Mouse (Mus musculus): Measurements from ENCODE around the gene Ercc4.
"Not testable (repeated sequence)": the region's sequence is repeated elsewhere in the genome, so short reads cannot be mapped to it uniquely, and the experiment has no call there.

Gene Ercc4

GRCm38 (mm10) chr16:13109156-13109989 lies at the start of gene Ercc4:
Ercc4 (plus strand) TSS chr16:13109684.
- peak; percentile 95 for ATAC-seq (ENCODE audit: low TSS enrichment)

DNA sequence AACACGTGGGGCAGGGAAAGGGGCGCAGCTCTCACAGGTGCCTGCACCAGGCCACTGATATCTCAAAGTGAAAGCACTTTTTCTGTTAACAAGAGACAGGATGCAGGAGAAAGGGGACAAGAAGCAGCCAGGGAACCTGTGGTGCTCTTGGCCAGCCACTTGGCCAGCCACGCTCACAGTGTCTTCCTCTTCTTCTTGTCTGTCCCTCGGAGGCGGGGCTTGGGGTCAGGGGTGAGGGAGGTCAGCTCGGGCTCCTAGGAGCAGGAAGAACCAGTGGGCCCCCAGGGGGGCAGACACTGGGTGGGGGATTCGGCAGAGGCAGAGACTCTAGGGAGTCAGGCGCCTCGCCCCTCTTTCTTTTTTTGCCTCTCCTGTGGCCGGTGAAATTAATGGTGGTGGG lies 48.4 kb upstream of the Ercc4 start:
- no peak for ATAC-seq (ENCODE audit: low TSS enrichment)

GRCm38 (mm10) chr16:13074176-13074575 lies 35.3 kb upstream of the Ercc4 start:
- ATAC-seq (ENCODE audit: low TSS enrichment) = no peak

DNA sequence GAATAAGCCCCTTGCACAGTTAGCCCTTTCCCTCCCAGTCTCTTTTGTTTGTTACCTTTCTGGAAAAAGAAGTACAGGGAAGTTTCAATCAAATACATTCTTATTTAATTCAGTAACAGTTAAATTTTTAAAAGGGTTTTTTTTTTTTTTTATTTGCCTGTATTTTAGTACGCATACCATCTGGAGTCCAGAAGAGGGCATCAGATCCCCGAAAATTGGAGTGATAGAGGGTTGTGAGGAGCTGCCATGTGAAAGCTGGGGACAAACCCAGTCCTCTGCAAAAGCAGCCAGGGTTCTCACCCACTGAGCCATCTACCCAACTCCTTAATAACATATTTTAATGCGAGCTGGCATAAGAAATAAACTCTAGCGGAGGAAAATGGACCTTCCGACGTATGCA lies 29.3 kb upstream of the Ercc4 start:
- ATAC-seq (ENCODE audit: low TSS enrichment) = peak; percentile 44; the same call in 1 of the 2 replicates

GRCm38 (mm10) chr16:13083155-13083798 lies 26.2 kb upstream of the Ercc4 start:
- no peak for ATAC-seq (ENCODE audit: low TSS enrichment)

GRCm38 (mm10) chr16:13108356-13108755 lies 1.1 kb upstream of the Ercc4 start:
- no peak for ATAC-seq (ENCODE audit: low TSS enrichment)

DNA sequence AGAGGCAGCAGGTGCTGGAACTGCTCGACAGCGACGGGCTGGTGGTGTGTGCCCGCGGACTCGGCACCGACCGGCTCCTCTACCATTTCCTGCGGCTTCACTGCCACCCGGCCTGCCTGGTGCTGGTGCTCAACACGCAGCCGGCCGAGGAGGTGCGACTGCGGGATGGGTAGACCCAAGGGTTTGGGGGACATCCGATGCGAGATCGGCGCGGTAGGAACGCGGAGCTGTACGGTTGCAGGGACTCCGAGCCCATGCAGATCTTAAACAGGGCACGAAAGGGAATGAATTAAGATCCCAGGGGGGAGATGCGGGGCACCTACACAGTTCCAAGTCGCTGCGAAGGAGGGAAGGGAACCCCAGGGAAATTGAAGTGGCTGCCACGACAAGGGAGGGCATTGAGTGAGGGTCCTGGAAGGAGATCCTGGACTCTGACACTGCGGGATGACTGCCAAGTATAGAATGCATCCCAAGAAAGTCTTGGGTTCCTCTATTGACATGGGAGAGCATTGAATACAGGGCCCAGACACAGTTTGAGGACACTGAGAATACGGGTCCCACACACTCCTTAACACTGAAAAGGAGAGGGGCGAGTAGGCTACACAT lies 609 bp downstream of the Ercc4 start:
- no peak for ATAC-seq (ENCODE audit: low TSS enrichment)

GRCm38 (mm10) chr16:13114821-13115220 lies 5.3 kb downstream of the Ercc4 start:
- ATAC-seq (ENCODE audit: low TSS enrichment) = no peak

DNA sequence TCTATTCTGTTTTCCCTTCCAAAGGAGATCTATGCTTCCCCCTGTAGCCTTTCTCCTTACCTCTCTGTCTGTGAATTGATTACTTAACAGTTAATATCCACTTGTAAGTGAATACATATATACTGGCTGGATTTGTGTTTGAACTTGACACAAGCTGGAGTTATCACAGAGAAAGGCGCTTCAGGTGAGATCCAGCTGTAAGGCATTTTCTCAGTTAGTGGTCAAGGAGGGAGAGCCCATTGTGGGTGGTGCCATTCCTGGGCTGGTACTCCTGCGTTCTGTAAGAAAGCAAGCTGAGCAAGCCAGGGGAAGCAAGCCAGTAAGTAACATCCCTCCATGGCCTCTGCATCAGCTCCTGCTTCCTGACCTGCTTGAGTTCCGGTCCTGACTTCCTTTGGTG lies 6.0 kb downstream of the Ercc4 start:
- not testable (repeated sequence) for ATAC-seq (ENCODE audit: low TSS enrichment)

DNA sequence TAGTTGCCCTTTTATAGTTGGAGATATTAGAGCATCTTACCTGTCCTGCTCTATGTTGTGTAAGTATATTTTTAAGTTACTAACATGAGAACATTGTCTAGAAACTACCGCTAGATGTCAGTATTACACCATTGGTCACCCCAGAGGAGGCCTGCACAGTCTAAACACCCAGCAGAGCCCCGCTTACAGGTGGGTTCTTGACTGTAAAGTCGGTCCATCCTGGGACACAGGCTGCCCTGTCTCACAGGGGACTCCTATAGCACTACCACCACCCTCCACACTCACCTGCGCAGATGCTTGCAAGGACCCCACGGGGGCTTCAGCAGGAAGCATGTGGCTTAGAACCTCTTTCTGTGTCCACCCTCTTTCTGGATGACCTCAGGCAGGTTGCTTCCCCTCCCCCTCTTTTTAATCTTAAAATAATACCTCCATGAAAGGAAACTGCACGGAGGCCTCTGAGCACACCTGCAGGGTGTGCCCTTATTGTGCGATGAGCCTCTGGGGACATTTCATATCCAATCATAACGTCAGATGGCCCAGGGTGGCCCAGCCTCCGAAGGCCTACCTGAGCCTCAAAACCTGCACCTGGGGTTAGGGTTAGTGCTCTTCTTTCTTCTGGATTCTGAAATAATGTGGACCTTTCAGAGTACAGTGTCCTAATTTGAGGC lies 7.9 kb downstream of the Ercc4 start:
- peak; percentile 68 for ATAC-seq (ENCODE audit: low TSS enrichment)

- ATAC-seq (ENCODE audit: low TSS enrichment) = no peak
Observed at GRCm38 (mm10) chr16:13117967-13118430, 8.5 kb downstream of the Ercc4 start.

DNA sequence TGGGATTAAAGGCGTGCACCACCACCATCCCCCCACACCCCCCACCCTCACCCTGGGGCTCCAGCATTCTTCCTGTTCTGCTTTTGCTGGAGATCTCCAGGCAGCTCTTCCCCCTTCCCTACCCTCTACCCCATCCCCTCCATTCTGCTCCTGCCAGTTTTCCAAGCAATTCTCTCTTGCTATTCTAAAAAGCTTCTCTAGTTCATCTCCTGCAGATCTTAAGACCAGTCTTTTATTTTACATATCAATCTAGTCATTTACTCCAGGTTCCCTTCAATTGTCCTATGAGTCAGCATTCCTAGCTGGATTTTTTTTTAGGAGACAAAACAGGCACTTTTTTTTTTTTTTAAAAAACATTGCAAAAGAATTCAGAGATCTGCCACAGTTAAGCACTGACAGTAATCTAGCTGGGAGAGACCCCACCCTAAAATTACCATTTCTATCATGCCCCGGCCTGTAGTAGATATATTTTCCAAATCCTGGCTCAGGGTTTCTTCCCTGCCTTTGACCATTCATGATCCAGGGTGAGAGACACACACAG lies 9.3 kb downstream of the Ercc4 start:
- ATAC-seq (ENCODE audit: low TSS enrichment) = no peak

DNA sequence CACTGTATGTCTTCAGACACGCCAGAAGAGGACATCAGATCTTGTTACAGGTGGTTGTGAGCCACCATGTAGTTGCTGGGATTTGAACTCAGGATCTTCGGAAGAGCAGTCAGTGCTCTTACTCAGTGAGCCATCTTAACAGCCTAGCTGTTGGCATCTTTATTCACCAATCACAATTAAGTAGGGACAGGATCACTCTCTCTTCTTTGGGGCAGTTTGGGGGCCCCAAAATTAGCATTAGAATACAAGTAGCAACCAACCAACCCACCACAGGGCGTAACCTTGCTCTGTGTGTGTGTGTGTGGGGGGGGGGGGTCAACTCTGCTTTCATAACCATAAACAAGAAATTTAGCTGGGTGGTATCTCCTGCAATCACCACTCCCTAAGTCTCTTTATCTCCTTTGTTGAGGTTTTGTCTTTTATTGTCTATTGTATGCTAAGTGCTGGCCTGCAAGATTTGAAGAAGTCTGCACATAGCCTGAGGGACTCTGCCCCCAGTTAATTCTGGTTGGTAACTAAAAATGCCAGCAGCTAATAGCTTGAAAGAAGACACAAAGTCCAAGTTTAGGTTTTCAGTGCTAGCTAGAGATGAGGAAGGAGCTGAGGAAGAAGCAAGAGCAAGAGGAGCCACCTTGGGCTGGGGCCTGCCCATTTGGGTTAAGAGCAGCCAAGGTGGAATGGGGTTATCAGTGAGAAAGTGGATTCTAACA lies 10.3 kb downstream of the Ercc4 start:
- no peak for ATAC-seq (ENCODE audit: low TSS enrichment)

DNA sequence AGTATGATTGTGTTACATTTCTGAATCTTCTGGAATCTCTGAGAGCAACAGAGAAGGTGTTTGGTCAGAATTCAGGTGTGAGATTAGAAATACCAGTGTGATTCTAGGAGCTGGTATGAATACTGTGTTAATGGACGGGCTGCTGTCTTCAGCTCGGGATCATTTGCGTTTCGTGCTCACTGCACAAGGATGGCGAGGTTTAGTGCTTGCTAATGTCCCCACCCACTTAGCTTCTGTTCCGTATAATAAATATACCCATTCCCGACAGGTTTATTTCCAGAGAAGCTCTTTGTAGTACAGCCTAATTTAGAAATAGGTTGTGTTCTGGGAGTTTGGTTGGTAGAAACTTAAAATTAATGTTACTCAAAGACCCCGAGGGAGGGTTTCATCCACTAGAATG lies 15.9 kb downstream of the Ercc4 start:
- peak; percentile 69 for ATAC-seq (ENCODE audit: low TSS enrichment)

DNA sequence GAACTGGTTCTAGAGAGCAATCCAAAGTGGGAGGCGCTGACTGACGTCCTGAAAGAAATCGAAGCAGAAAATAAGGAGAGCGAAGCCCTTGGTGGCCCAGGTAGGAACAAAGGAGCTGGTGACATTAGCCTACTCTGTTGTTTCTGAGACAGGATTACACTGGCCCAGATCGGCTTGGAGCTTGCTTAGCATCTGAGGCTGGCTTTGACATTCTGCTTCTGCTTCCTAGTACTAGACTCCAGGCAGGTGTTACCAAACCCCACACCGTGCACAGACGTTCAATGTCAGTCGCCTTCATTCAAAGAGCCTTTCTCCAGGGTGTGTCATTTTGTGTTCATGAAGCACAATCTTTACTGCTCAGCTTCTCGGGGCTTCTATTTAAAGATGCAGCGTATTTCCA lies 18.1 kb downstream of the Ercc4 start:
- no peak for ATAC-seq (ENCODE audit: low TSS enrichment)

DNA sequence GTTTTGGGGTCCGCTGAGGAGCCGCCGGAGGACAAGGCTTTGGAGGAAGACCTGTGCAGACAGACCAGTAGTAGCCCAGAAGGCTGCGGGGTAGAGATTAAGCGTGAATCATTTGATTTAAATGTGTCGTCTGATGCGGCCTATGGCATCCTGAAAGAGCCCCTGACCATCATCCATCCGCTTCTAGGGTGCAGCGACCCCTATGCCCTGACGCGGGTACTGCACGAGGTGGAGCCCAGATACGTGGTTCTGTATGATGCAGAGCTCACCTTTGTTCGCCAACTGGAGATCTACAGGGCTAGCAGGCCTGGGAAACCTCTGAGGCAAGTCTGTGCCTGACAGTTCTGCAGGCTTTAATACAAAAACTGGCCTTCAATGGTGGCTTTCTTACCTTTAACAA lies 20.9 kb downstream of the Ercc4 start:
- ATAC-seq (ENCODE audit: low TSS enrichment) = no peak

GRCm38 (mm10) chr16:13141220-13141619 lies 31.7 kb downstream of the Ercc4 start:
- no peak for ATAC-seq (ENCODE audit: low TSS enrichment)

GRCm38 (mm10) chr16:13143932-13144331 lies 34.4 kb downstream of the Ercc4 start:
- ATAC-seq (ENCODE audit: low TSS enrichment) = no peak

GRCm38 (mm10) chr16:13144682-13145410 lies 35.4 kb downstream of the Ercc4 start:
- no peak for ATAC-seq (ENCODE audit: low TSS enrichment)

GRCm38 (mm10) chr16:13146231-13146630 lies 36.7 kb downstream of the Ercc4 start:
- no peak for ATAC-seq (ENCODE audit: low TSS enrichment)
